9 mouse cellular contexts compared by ENCODE assay signal in the genomic region with DNA sequence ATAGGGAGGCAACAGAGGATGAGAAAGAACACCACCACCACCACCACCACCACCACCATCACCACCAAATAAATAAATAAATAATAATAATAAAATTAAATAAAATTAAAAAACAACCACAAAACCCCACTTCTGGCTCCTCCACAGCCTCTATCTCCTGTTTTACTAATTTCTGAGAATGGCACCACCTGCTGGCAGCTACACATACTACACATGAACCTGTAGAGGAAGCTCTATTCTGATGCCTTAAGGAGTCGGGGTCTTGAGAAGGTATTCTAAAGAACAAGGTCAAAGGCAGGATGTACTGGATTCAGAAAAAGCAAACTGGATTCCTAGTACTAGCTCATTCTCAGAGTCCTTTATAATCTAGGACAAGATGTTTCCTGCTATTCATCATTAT.
A peak's percentile ranks its signal among the peaks of the same experiment; 100 is the strongest.
DNase-seq lines count a peak whose midpoint lies in the region; ATAC-seq and TF ChIP-seq lines count a peak whose summit lies in the region.
"Had no signal": no experiment of that assay in that cellular context is flagged by ENCODE, and none has a peak within 500 bp of the region (broad histone marks: within the 10 kb centered on the region; RNA-seq: fewer than 3 reads in every experiment).

No protein-coding gene starts in this region.

- no peaks in the 10 kb centered on the region for H3K27me3 ChIP-seq in thymus, adult 2 months (ENCODE audit: control insufficient read depth, insufficient read depth, low read length)
- no peaks in the 10 kb centered on the region for H3K27me3 ChIP-seq in kidney, postnatal 0 days (ENCODE audit: insufficient read depth, low read length)

- no peaks in the 10 kb centered on the region for H3K36me3 ChIP-seq in thymus, adult 2 months (ENCODE audit: control insufficient read depth, insufficient read depth, low read length)
- no peaks in the 10 kb centered on the region for H3K36me3 ChIP-seq in kidney, postnatal 0 days (ENCODE audit: insufficient read depth, low read length)
- H3K36me3 ChIP-seq: limb, embryonic 15.5 days had no signal

- no peak for TF ChIP-seq CTCF in thymus, adult 2 months (IDR thresholded peaks at IDR 0.05; ENCODE audit: borderline replicate concordance, control insufficient read depth, extremely low read depth, insufficient read depth, low read length, poor library complexity)
- TF ChIP-seq CTCF in kidney, postnatal 0 days (IDR thresholded peaks at IDR 0.05; ENCODE audit: low read depth), result peak; percentile 74

- H3K9me3 ChIP-seq in kidney, postnatal 0 days (replicated peaks; ENCODE audit: low read length), result no peaks in the 10 kb centered on the region
- H3K9me3 ChIP-seq: limb, embryonic 15.5 days had no signal

- no peaks in the 10 kb centered on the region for H3K4me1 ChIP-seq in thymus, adult 2 months (replicated peaks; ENCODE audit: control insufficient read depth, insufficient read depth, low read length)
- 0 out of 2 replicates have a peak, but pooled peaks cover under 1% of the 10 kb centered on the region for H3K4me1 ChIP-seq in kidney, postnatal 0 days (replicated peaks; ENCODE audit: insufficient read depth, low read length)

- no peak overlapping the region for H3K27ac ChIP-seq in thymus, adult 2 months (ENCODE audit: control insufficient read depth, insufficient read depth, low read length)
- no peak overlapping the region for H3K27ac ChIP-seq in kidney, postnatal 0 days
- H3K27ac ChIP-seq: limb, embryonic 15.5 days had no signal

- TF ChIP-seq POLR2A in thymus, adult 2 months (IDR thresholded peaks at IDR 0.05; ENCODE audit: control insufficient read depth, extremely low read depth, insufficient read depth, low read length, poor library complexity), result no peak

- H3K9ac ChIP-seq in kidney, postnatal 0 days (ENCODE audit: low read depth, low read length), result no peak overlapping the region
- H3K9ac ChIP-seq: limb, embryonic 15.5 days had no signal

- no peak overlapping the region for H3K4me3 ChIP-seq in thymus, adult 2 months (ENCODE audit: control insufficient read depth, insufficient read depth, low read length)
- no peak overlapping the region for H3K4me3 ChIP-seq in kidney, postnatal 0 days (replicated peaks; ENCODE audit: low read depth, low read length)
- H3K4me3 ChIP-seq: limb, embryonic 15.5 days had no signal

- intact Hi-C loops in heart, postnatal 25 days (cut with DNase I), result loop anchor here (2.0 kb wide), 1 partner anchor 1519 kb away; no protein-coding TSS in a partner anchor

- 51% methylated on average over 1 of the region's 1 CpGs for WGBS in thymus, adult 2 months
- WGBS in kidney, postnatal 0 days, result 70% methylated on average over 1 of the region's 1 CpGs

- DNase-seq in heart, adult 8-10 months (ENCODE audit: low spot score), result peak; percentile 6
- no peak for DNase-seq in heart, postnatal 25 days (ENCODE audit: low spot score)
- DNase-seq in thymus, adult 2 months, result peak; percentile 23
- no peak for DNase-seq in thymus, adult 18-20 months
- DNase-seq in cerebellum, postnatal 14 days, result peak; percentile 59 to 76
- peak; percentile 75 for DNase-seq in kidney, postnatal 0 days (ENCODE audit: low spot score)

- H3K4me2 ChIP-seq in kidney, postnatal 0 days (ENCODE audit: low read length), result no peak overlapping the region
- H3K4me2 ChIP-seq: limb, embryonic 15.5 days had no signal

- ATAC-seq in kidney, postnatal 0 days (replicated peaks; ENCODE audit: low FRiP score, low read depth), result no peak
- 0 out of 2 replicates have a peak, but pooled peaks have one; percentile 44 for ATAC-seq in megakaryocyte progenitor cell, adult 5-6 weeks (replicated peaks; ENCODE audit: poor library complexity)
- ATAC-seq in monocyte, adult 5-6 weeks (replicated peaks; ENCODE audit: insufficient number of reproducible peaks, low FRiP score, low TSS enrichment, poor library complexity, severe bottlenecking), result no peak

Comparison
In these comparisons a context has a peak if more than half of its experiments do, and no peak if none do; other contexts are left out.
1. DNase-seq: peak in heart, adult 8-10 months (single experiment), thymus, adult 2 months (single experiment), cerebellum, postnatal 14 days (2 of 2) and kidney, postnatal 0 days (single experiment); none in heart, postnatal 25 days (single experiment) and thymus, adult 18-20 months (0 of 2).